Mouse (Mus musculus): Measurements from ENCODE around the gene Tenm4. TPM values are rescaled to one million over a fixed set of nuclear protein-coding genes. Genes with fewer than 3 reads are reported as not detected.

Tenm4 gene
- polyA plus RNA-seq, 1 experiment from 2014 or later, result 41.4 TPM

DNA sequence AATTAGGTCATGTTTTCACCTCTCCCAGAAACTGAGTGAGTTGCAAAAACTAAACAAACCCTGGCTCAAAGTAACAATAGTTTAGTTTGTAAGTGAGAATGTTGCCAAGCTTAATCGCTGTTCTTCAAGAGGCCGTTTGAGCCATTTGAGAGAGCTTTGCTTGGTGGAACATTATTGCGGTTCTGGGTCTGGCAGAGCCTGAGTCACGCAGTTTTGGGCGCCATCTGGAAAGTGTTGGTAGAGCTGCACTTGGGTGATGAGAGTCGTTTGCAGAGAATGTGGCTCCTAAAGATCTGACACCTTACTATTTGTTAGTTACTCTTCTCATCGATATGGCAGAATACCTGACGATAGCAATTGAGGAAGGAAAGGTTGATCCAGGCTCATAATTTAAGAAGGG, 537.9 kb downstream of the Tenm4 start:
- Histone ChIP-seq H3K4me2 (ENCODE audit: low read length) (no peak overlapping the region), H3K4me3 (ENCODE audit: low read depth, low read length) (no peak overlapping the region), H3K27ac (ENCODE audit: low read length) (no peak overlapping the region), H3K36me3 (ENCODE audit: control insufficient read depth, insufficient read depth, low read length) (no peaks in the 10 kb centered on the region), H3K9ac (ENCODE audit: low read depth, low read length) (no peak overlapping the region), H3K4me1 (ENCODE audit: control insufficient read depth, insufficient read depth, low read length) (no peaks in the 10 kb centered on the region), H3K9me3 (replicated peaks; ENCODE audit: control insufficient read depth, low read length, poor library complexity, severe bottlenecking) (no peaks in the 10 kb centered on the region), H3K27me3 (ENCODE audit: control insufficient read depth, insufficient read depth, low read depth, low read length) (peaks cover 3% of the 10 kb centered on the region; the same call in 1 of the 2 replicates)
- 93% methylated on average over 8 of the region's 8 CpGs for WGBS
- ATAC-seq, result no peak

- WGBS, result 95% methylated on average over 4 of the region's 4 CpGs
- Histone ChIP-seq H3K27ac (ENCODE audit: low read length) (no peak overlapping the region), H3K4me2 (ENCODE audit: low read length) (no peak overlapping the region), H3K27me3 (ENCODE audit: control insufficient read depth, insufficient read depth, low read depth, low read length) (peaks cover 3% of the 10 kb centered on the region; the same call in 1 of the 2 replicates), H3K9me3 (replicated peaks; ENCODE audit: control insufficient read depth, low read length, poor library complexity, severe bottlenecking) (no peaks in the 10 kb centered on the region), H3K4me3 (ENCODE audit: low read depth, low read length) (no peak overlapping the region), H3K9ac (ENCODE audit: low read depth, low read length) (no peak overlapping the region), H3K36me3 (ENCODE audit: control insufficient read depth, insufficient read depth, low read length) (no peaks in the 10 kb centered on the region), H3K4me1 (ENCODE audit: control insufficient read depth, insufficient read depth, low read length) (no peaks in the 10 kb centered on the region)
- ATAC-seq, result no peak
These were observed 538.8 kb downstream of the Tenm4 start for GRCm38 (mm10) chr7:96709891-96710290.

DNA sequence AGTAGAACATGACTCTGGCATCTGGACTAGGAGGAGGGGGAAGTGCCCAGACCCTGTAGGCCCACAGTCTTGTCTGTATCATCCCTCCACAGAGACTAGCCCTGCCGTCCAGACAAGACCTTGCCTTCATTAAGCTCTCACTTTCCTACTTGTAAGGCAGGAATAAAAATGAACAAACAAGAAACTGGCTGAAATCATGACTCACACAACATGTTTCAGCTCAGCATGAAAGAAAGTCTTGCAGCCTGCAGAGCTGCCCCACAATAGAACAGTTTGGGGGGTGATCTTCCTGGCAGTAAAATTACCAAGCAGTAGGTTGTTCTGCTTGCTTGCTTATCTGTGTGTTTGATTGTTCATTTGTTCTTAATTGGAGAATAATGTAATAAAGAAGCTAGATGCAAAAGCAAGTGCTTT, 539.6 kb downstream of the Tenm4 start:
- Histone ChIP-seq H3K9ac (ENCODE audit: low read depth, low read length) (no peak overlapping the region), H3K36me3 (ENCODE audit: control insufficient read depth, insufficient read depth, low read length) (no peaks in the 10 kb centered on the region), H3K4me1 (ENCODE audit: control insufficient read depth, insufficient read depth, low read length) (no peaks in the 10 kb centered on the region), H3K27ac (ENCODE audit: low read length) (no peak overlapping the region), H3K27me3 (ENCODE audit: control insufficient read depth, insufficient read depth, low read depth, low read length) (peaks cover 3% of the 10 kb centered on the region; the same call in 1 of the 2 replicates), H3K4me2 (ENCODE audit: low read length) (no peak overlapping the region), H3K4me3 (ENCODE audit: low read depth, low read length) (no peak overlapping the region), H3K9me3 (replicated peaks; ENCODE audit: control insufficient read depth, low read length, poor library complexity, severe bottlenecking) (no peaks in the 10 kb centered on the region)
- WGBS, result 41% methylated on average over 1 of the region's 1 CpGs
- no peak for ATAC-seq

DNA sequence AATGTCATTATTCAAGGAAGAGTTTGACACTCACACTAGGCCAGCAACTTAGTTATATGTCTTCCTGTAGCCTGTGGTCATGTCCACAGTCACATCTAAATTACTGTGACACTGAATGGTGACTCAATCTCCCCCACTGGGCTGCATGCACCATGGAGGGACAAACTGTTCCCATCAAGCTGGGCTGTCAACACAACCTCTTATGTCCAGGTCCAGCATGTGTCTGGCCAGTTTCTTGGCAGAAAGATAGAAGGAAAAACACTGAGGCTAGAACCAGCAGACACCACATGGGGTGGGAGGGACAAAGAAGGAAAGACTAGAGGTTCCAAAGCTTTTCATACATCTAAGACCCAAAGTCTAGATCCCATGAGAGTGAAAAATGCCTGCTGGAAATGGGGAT, 541.8 kb downstream of the Tenm4 start:
- H3K36me3 ChIP-seq (ENCODE audit: control insufficient read depth, insufficient read depth, low read length), result no peaks in the 10 kb centered on the region
- no peak overlapping the region for H3K4me3 ChIP-seq (ENCODE audit: low read depth, low read length)
- ATAC-seq, result no peak
- H3K9me3 ChIP-seq (replicated peaks; ENCODE audit: control insufficient read depth, low read length, poor library complexity, severe bottlenecking), result no peaks in the 10 kb centered on the region
- no peak overlapping the region for H3K9ac ChIP-seq (ENCODE audit: low read depth, low read length)
- no peak overlapping the region for H3K27ac ChIP-seq (ENCODE audit: low read length)
- H3K27me3 ChIP-seq (ENCODE audit: control insufficient read depth, insufficient read depth, low read depth, low read length), result peaks cover 3% of the 10 kb centered on the region; the same call in 1 of the 2 replicates
- peaks cover under 1% of the 10 kb centered on the region; the same call in 1 of the 2 replicates for H3K4me1 ChIP-seq (ENCODE audit: control insufficient read depth, insufficient read depth, low read length)
- no peak overlapping the region for H3K4me2 ChIP-seq (ENCODE audit: low read length)

GRCm38 (mm10) chr7:96716911-96717310, 545.9 kb downstream of the Tenm4 start:
- 93% methylated on average over 4 of the region's 4 CpGs for WGBS
- Histone ChIP-seq H3K27ac (ENCODE audit: low read length) (no peak overlapping the region), H3K9me3 (replicated peaks; ENCODE audit: control insufficient read depth, low read length, poor library complexity, severe bottlenecking) (no peaks in the 10 kb centered on the region), H3K27me3 (ENCODE audit: control insufficient read depth, insufficient read depth, low read depth, low read length) (peaks cover 3% of the 10 kb centered on the region; the same call in 1 of the 2 replicates), H3K4me1 (ENCODE audit: control insufficient read depth, insufficient read depth, low read length) (peaks cover 25% of the 10 kb centered on the region), H3K4me3 (ENCODE audit: low read depth, low read length) (no peak overlapping the region), H3K4me2 (ENCODE audit: low read length) (no peak overlapping the region), H3K9ac (ENCODE audit: low read depth, low read length) (no peak overlapping the region), H3K36me3 (ENCODE audit: control insufficient read depth, insufficient read depth, low read length) (no peaks in the 10 kb centered on the region)
- no peak for ATAC-seq

DNA sequence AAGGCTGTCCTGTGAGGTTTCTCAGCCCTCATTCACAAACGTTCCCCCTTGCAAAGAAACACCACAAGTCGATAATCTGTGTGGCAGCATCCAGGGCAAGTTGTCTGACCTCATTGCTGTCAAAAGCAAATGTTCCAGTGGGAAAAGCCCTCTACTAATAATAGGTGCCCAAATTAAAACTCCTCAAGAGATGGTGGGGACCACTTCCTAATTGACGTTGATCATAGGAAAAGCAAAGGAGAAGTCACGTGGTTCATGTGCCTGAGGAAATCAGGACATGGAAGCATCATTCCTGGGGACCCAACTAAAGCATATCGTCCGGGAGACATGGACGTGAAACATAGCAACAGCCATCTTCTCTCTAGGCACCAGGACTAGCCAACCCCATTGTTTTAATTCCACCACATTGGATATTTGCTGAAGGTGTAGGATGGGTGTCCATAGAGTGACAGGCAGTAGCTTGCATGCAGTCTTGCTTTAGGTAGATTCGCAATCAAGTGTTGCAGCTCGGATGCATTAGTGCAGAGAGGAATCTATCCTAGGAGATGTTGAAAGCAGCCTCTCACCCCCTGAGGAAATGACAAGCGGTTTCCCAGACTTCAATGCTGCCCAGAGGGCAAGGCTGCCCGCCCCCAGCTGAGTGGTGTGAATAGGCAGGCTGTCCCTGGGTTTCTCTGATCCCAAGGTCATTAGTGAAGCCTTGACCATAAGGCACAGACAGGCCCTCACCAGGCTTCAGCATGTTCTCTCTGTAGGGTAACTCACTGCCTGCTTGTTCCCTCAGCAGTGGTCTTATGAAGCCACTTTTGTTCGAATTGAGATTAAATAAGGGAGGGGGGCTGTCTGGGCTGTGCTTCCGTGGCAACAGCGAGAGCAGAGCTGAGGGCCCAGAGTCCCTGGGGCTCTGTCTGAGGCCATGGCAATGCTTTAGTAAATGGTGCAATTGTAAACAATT, 547.4 kb downstream of the Tenm4 start:
- peaks cover 25% of the 10 kb centered on the region for H3K4me1 ChIP-seq (ENCODE audit: control insufficient read depth, insufficient read depth, low read length)
- no peak overlapping the region for H3K4me3 ChIP-seq (ENCODE audit: low read depth, low read length)
- no peaks in the 10 kb centered on the region for H3K9me3 ChIP-seq (replicated peaks; ENCODE audit: control insufficient read depth, low read length, poor library complexity, severe bottlenecking)
- WGBS, result 16% methylated on average over 14 of the region's 14 CpGs
- peak; percentile 87 for ATAC-seq
- H3K9ac ChIP-seq (ENCODE audit: low read depth, low read length), result no peak overlapping the region
- H3K27me3 ChIP-seq (ENCODE audit: control insufficient read depth, insufficient read depth, low read depth, low read length), result no peaks in the 10 kb centered on the region
- H3K4me2 ChIP-seq (ENCODE audit: low read length), result no peak overlapping the region
- no peaks in the 10 kb centered on the region for H3K36me3 ChIP-seq (ENCODE audit: control insufficient read depth, insufficient read depth, low read length)
- peak overlapping the region; percentile 62 for H3K27ac ChIP-seq (ENCODE audit: low read length)

GRCm38 (mm10) chr7:96719926-96720325, 548.9 kb downstream of the Tenm4 start:
- no peak for ATAC-seq
- Histone ChIP-seq H3K4me2 (ENCODE audit: low read length) (no peak overlapping the region), H3K27ac (ENCODE audit: low read length) (peak overlapping the region; percentile 1; the same call in 1 of the 2 replicates), H3K4me3 (ENCODE audit: low read depth, low read length) (no peak overlapping the region), H3K9ac (ENCODE audit: low read depth, low read length) (no peak overlapping the region), H3K36me3 (ENCODE audit: control insufficient read depth, insufficient read depth, low read length) (no peaks in the 10 kb centered on the region), H3K9me3 (replicated peaks; ENCODE audit: control insufficient read depth, low read length, poor library complexity, severe bottlenecking) (no peaks in the 10 kb centered on the region), H3K4me1 (ENCODE audit: control insufficient read depth, insufficient read depth, low read length) (peaks cover 25% of the 10 kb centered on the region), H3K27me3 (ENCODE audit: control insufficient read depth, insufficient read depth, low read depth, low read length) (no peaks in the 10 kb centered on the region)
- WGBS, result 50% methylated on average over 1 of the region's 1 CpGs

DNA sequence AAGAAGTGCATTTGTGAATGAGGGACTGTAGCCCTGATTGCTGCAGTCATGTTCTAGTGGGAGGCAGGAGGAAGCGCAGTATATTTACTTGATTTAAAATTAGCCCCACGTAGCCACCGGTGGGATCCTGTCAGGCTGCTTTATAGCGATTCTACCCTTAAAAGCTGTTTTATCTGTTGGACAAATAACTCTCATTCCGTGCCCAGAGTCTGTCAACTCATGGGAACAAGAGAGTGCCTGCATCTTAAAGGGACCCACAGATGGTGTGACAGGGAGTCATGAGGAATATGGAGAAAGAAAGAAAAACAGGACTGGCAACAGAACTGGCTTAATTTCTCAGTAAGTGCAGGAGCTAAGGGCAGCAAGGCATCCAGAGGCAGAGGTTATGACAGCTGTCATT, 549.4 kb downstream of the Tenm4 start:
- Histone ChIP-seq H3K4me1 (ENCODE audit: control insufficient read depth, insufficient read depth, low read length) (peaks cover 25% of the 10 kb centered on the region), H3K27ac (ENCODE audit: low read length) (no peak overlapping the region), H3K9me3 (replicated peaks; ENCODE audit: control insufficient read depth, low read length, poor library complexity, severe bottlenecking) (no peaks in the 10 kb centered on the region), H3K36me3 (ENCODE audit: control insufficient read depth, insufficient read depth, low read length) (no peaks in the 10 kb centered on the region), H3K9ac (ENCODE audit: low read depth, low read length) (no peak overlapping the region), H3K4me3 (ENCODE audit: low read depth, low read length) (no peak overlapping the region), H3K27me3 (ENCODE audit: control insufficient read depth, insufficient read depth, low read depth, low read length) (no peaks in the 10 kb centered on the region), H3K4me2 (ENCODE audit: low read length) (no peak overlapping the region)
- WGBS, result 45% methylated on average over 5 of the region's 5 CpGs
- ATAC-seq, result no peak

DNA sequence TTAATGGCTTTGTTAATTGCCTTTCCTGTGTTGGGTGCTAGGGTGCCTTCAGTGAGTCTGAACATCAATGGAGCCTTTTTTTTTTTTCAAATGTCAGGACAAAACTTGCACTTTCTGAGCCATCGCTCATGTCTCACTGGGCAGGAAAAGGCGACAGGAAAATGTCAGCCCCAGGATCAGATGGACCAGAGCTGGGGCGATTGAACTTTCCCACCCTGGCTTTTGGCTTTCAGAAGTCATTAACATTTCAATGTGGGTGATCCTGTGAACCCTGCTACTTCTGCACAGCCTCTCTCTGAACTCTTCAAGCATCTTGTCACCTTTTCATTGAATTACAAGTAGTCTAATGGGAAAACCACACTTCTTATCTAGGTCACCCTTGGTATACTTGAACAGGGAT, 551.8 kb downstream of the Tenm4 start:
- Histone ChIP-seq H3K4me2 (ENCODE audit: low read length) (no peak overlapping the region), H3K9me3 (replicated peaks; ENCODE audit: control insufficient read depth, low read length, poor library complexity, severe bottlenecking) (no peaks in the 10 kb centered on the region), H3K9ac (ENCODE audit: low read depth, low read length) (no peak overlapping the region), H3K36me3 (ENCODE audit: control insufficient read depth, insufficient read depth, low read length) (no peaks in the 10 kb centered on the region), H3K27me3 (ENCODE audit: control insufficient read depth, insufficient read depth, low read depth, low read length) (no peaks in the 10 kb centered on the region), H3K4me3 (ENCODE audit: low read depth, low read length) (no peak overlapping the region), H3K27ac (ENCODE audit: low read length) (no peak overlapping the region), H3K4me1 (ENCODE audit: control insufficient read depth, insufficient read depth, low read length) (peaks cover 25% of the 10 kb centered on the region)
- WGBS, result 29% methylated on average over 3 of the region's 3 CpGs
- no peak for ATAC-seq
